ENCODE assay signal across 8 mouse cellular contexts in the genomic region with DNA sequence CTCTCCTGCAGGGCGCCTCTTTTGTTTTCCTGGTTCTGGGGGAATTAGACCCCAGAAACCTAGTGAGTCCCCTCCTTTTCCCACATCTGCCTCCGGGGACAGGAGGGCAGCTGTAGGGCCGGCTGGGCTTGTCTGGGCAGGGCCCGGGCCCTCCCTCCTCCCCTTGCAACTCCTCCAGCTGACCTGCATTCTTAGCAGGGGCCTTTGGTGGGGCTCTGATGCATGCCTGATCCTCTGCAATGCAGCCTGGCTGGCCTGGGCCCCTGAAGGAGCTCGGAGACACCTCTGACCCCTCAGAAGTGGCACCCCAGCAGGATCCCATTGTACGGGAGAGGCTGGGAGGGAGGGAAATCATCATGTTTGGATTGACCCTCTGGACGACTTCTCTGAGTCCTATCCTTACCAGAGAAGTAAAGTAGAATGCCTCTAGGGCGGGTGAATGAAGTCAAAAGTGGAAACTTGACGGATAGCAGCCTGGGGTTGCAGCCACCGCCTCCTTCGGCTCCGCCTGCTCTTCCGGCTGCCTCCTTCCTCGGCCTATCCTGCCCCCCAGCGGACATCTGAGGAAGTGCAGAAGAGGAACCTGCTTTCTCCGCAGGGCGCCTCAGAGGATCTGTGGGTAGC. TPM values are rescaled to one million over a fixed set of nuclear protein-coding genes. Genes with fewer than 3 reads are reported as not detected.
DNase-seq lines count a peak whose midpoint lies in the region; ATAC-seq and TF ChIP-seq lines count a peak whose summit lies in the region.

No protein-coding gene starts in this region.

- TF ChIP-seq EP300 in stomach, postnatal 0 days (optimal IDR thresholded peaks at IDR 0.05) = no peak

- ATAC-seq in heart, embryonic 16.5 days (replicated peaks; ENCODE audit: extremely low read depth, insufficient read depth, low FRiP score) = peak; percentile 47; the same call in 1 of the 2 replicates
- ATAC-seq in liver, embryonic 15.5 days (ENCODE audit: insufficient read depth) = no peak
- ATAC-seq in neural tube, embryonic 11.5 days (ENCODE audit: insufficient read depth, low FRiP score, low TSS enrichment) = peak; percentile 30; the same call in 1 of the 2 replicates
- ATAC-seq in stomach, postnatal 0 days (ENCODE audit: low FRiP score, low TSS enrichment) = peak; percentile 39

- peak; percentile 87 to 94 for DNase-seq in CD8-positive naive resting alpha-beta T cell, adult 2 months (ENCODE audit: low read depth in 2 of 2, low spot score in 2 of 2)
- DNase-seq in c-Kit-positive CD71-negative TER-119-negative erythroid progenitor cells, embryonic 14.5 days (ENCODE audit: low read depth) = peak; percentile 86
- peak; percentile 90 for DNase-seq in forebrain, embryonic 10.5 days (ENCODE audit: extremely low spot score, low spot score)
- DNase-seq in kidney, postnatal 25 days = peak; percentile 89 to 91
- DNase-seq in neural tube, embryonic 11.5 days (ENCODE audit: low spot score) = peak; percentile 91
- DNase-seq in stomach, postnatal 0 days (ENCODE audit: low spot score) = peak; percentile 89

- H3K9me3 ChIP-seq in forebrain, embryonic 10.5 days = no peaks in the 10 kb centered on the region
- no peaks in the 10 kb centered on the region for H3K9me3 ChIP-seq in heart, embryonic 16.5 days (replicated peaks; ENCODE audit: control insufficient read depth, low read length)
- H3K9me3 ChIP-seq in liver, embryonic 15.5 days (replicated peaks) = no peaks in the 10 kb centered on the region
- no peaks in the 10 kb centered on the region for H3K9me3 ChIP-seq in neural tube, embryonic 11.5 days (ENCODE audit: control insufficient read depth, low read length)
- no peaks in the 10 kb centered on the region for H3K9me3 ChIP-seq in stomach, postnatal 0 days (ENCODE audit: control insufficient read depth, low read length)

- peaks cover 50% of the 10 kb centered on the region for H3K27me3 ChIP-seq in forebrain, embryonic 10.5 days (ENCODE audit: poor library complexity, severe bottlenecking)
- H3K27me3 ChIP-seq in heart, embryonic 16.5 days (ENCODE audit: control insufficient read depth, insufficient read depth, low read length) = peaks cover 38% of the 10 kb centered on the region
- H3K27me3 ChIP-seq in liver, embryonic 15.5 days = peaks cover 50% of the 10 kb centered on the region
- H3K27me3 ChIP-seq in neural tube, embryonic 11.5 days (ENCODE audit: control insufficient read depth, insufficient read depth, low read length) = peaks cover 30% of the 10 kb centered on the region
- H3K27me3 ChIP-seq in stomach, postnatal 0 days (ENCODE audit: control insufficient read depth, insufficient read depth, low read length) = no peaks in the 10 kb centered on the region; the same call in 1 of the 2 replicates

- 1% methylated on average over 17 of the region's 17 CpGs for WGBS in forebrain, embryonic 10.5 days
- 4% methylated on average over 17 of the region's 17 CpGs for WGBS in heart, embryonic 16.5 days
- WGBS in liver, embryonic 15.5 days (ENCODE audit: insufficient replicate concordance) = 9% methylated on average over 17 of the region's 17 CpGs
- under 1% methylated on average over 17 of the region's 17 CpGs for WGBS in neural tube, embryonic 11.5 days
- WGBS in stomach, postnatal 0 days = 5% methylated on average over 17 of the region's 17 CpGs

- H3K36me3 ChIP-seq in forebrain, embryonic 10.5 days (replicated peaks) = no peaks in the 10 kb centered on the region
- no peaks in the 10 kb centered on the region for H3K36me3 ChIP-seq in heart, embryonic 16.5 days (ENCODE audit: control insufficient read depth, insufficient read depth)
- no peaks in the 10 kb centered on the region for H3K36me3 ChIP-seq in liver, embryonic 15.5 days (replicated peaks)
- H3K36me3 ChIP-seq in neural tube, embryonic 11.5 days (ENCODE audit: control insufficient read depth, insufficient read depth, low read length) = no peaks in the 10 kb centered on the region
- no peaks in the 10 kb centered on the region for H3K36me3 ChIP-seq in stomach, postnatal 0 days (ENCODE audit: control insufficient read depth, insufficient read depth, low read length)

- TF ChIP-seq CTCF in stomach, postnatal 0 days (IDR thresholded peaks at IDR 0.05; ENCODE audit: low read depth) = peak; percentile 98

- peak overlapping the region; percentile 73 for H3K9ac ChIP-seq in heart, embryonic 16.5 days (ENCODE audit: low read length)
- H3K9ac ChIP-seq in liver, embryonic 15.5 days = peak overlapping the region; percentile 37; the same call in 1 of the 2 replicates
- H3K9ac ChIP-seq in neural tube, embryonic 11.5 days (ENCODE audit: low read length) = peak overlapping the region; percentile 57; the same call in 1 of the 2 replicates
- H3K9ac ChIP-seq in stomach, postnatal 0 days (ENCODE audit: low read length) = peak overlapping the region; percentile 57

- peaks cover 75% of the 10 kb centered on the region for H3K4me1 ChIP-seq in forebrain, embryonic 10.5 days
- peaks cover 22% of the 10 kb centered on the region for H3K4me1 ChIP-seq in heart, embryonic 16.5 days (ENCODE audit: control insufficient read depth, insufficient read depth, low read length)
- peaks cover 41% of the 10 kb centered on the region for H3K4me1 ChIP-seq in liver, embryonic 15.5 days (replicated peaks)
- peaks cover 17% of the 10 kb centered on the region for H3K4me1 ChIP-seq in neural tube, embryonic 11.5 days (ENCODE audit: control insufficient read depth, insufficient read depth, low read length)
- 0 out of 2 replicates have a peak, but pooled peaks cover 8% of the 10 kb centered on the region for H3K4me1 ChIP-seq in stomach, postnatal 0 days (replicated peaks; ENCODE audit: control insufficient read depth, insufficient read depth)

- peak overlapping the region; percentile 87 for H3K27ac ChIP-seq in forebrain, embryonic 10.5 days
- H3K27ac ChIP-seq in heart, embryonic 16.5 days (ENCODE audit: low read length) = peak overlapping the region; percentile 56
- no peak overlapping the region; the same call in 1 of the 2 replicates for H3K27ac ChIP-seq in liver, embryonic 15.5 days (replicated peaks)
- H3K27ac ChIP-seq in neural tube, embryonic 11.5 days (ENCODE audit: low read depth, low read length) = 0 out of 2 replicates have a peak overlapping the region, but pooled peaks have one; percentile 27
- H3K27ac ChIP-seq in stomach, postnatal 0 days (replicated peaks) = peak overlapping the region; percentile 81

- H3K4me2 ChIP-seq in heart, embryonic 16.5 days (ENCODE audit: low read depth, low read length) = peak overlapping the region; percentile 63
- H3K4me2 ChIP-seq in liver, embryonic 15.5 days = peak overlapping the region; percentile 65
- H3K4me2 ChIP-seq in neural tube, embryonic 11.5 days (ENCODE audit: low read depth) = peak overlapping the region; percentile 55
- peak overlapping the region; percentile 55 for H3K4me2 ChIP-seq in stomach, postnatal 0 days (replicated peaks; ENCODE audit: low read depth)

- H3K4me3 ChIP-seq in forebrain, embryonic 10.5 days = peak overlapping the region; percentile 45
- peak overlapping the region; percentile 38 for H3K4me3 ChIP-seq in heart, embryonic 16.5 days (ENCODE audit: low read length)
- H3K4me3 ChIP-seq in liver, embryonic 15.5 days (replicated peaks) = peak overlapping the region; percentile 33; the same call in 1 of the 2 replicates
- peak overlapping the region; percentile 23 for H3K4me3 ChIP-seq in neural tube, embryonic 11.5 days (ENCODE audit: low read depth, low read length)
- H3K4me3 ChIP-seq in stomach, postnatal 0 days (ENCODE audit: low read depth, low read length) = peak overlapping the region; percentile 23

RNA-seq across cellular contexts. Expression of gene Scrn2, which starts 3.9 kb away (rescaled TPM):
- polyA plus RNA-seq in forebrain, embryonic 10.5 days (2016; fragmentation: Nextera tagmentation; extraction: Ambion mirVana) = 44.1 and 44.6 TPM in 2 replicates
- polyA plus RNA-seq in heart, embryonic 16.5 days (2015; fragmentation: Nextera tagmentation; extraction: Ambion mirVana) = 19.1 and 20.4 TPM in 2 replicates
- 11.8 and 13.2 TPM in 2 replicates for polyA plus RNA-seq in liver, embryonic 15.5 days (2015; fragmentation: Nextera tagmentation; extraction: Ambion mirVana)
- polyA plus RNA-seq in neural tube, embryonic 11.5 days (2014; fragmentation: Nextera tagmentation; extraction: Ambion mirVana) = 20.9 and 26.5 TPM in 2 replicates
- polyA plus RNA-seq in stomach, postnatal 0 days (2015; fragmentation: Nextera tagmentation; extraction: Ambion mirVana) = 11.8 and 12.5 TPM in 2 replicates

RNA-seq across cellular contexts. Expression of gene Sp6, which starts 12.6 kb away (rescaled TPM):
- polyA plus RNA-seq in forebrain, embryonic 10.5 days (2016; fragmentation: Nextera tagmentation; extraction: Ambion mirVana) = 1.8 and 2.1 TPM in 2 replicates
- polyA plus RNA-seq in heart, embryonic 16.5 days (2015; fragmentation: Nextera tagmentation; extraction: Ambion mirVana) = 0.21 TPM in 1 of 2 replicates, not detected in the other
- polyA plus RNA-seq in liver, embryonic 15.5 days (2015; fragmentation: Nextera tagmentation; extraction: Ambion mirVana) = 0.03 and 0.05 TPM in 2 replicates
- 0.09 and 0.20 TPM in 2 replicates for polyA plus RNA-seq in neural tube, embryonic 11.5 days (2014; fragmentation: Nextera tagmentation; extraction: Ambion mirVana)
- 21.2 and 22.0 TPM in 2 replicates for polyA plus RNA-seq in stomach, postnatal 0 days (2015; fragmentation: Nextera tagmentation; extraction: Ambion mirVana)

RNA-seq across cellular contexts. Expression of gene Lrrc46, which starts 15.4 kb away (rescaled TPM):
- 2.6 and 2.7 TPM in 2 replicates for polyA plus RNA-seq in forebrain, embryonic 10.5 days (2016; fragmentation: Nextera tagmentation; extraction: Ambion mirVana)
- polyA plus RNA-seq in heart, embryonic 16.5 days (2015; fragmentation: Nextera tagmentation; extraction: Ambion mirVana) = 1.1 and 2.0 TPM in 2 replicates
- polyA plus RNA-seq in liver, embryonic 15.5 days (2015; fragmentation: Nextera tagmentation; extraction: Ambion mirVana) = 0.08 and 0.54 TPM in 2 replicates
- polyA plus RNA-seq in neural tube, embryonic 11.5 days (2014; fragmentation: Nextera tagmentation; extraction: Ambion mirVana) = 2.7 and 3.1 TPM in 2 replicates
- 0.36 and 0.45 TPM in 2 replicates for polyA plus RNA-seq in stomach, postnatal 0 days (2015; fragmentation: Nextera tagmentation; extraction: Ambion mirVana)

RNA-seq across cellular contexts. Expression of gene Mrpl10, which starts 15.5 kb away (rescaled TPM):
- polyA plus RNA-seq in forebrain, embryonic 10.5 days (2016; fragmentation: Nextera tagmentation; extraction: Ambion mirVana) = 84.6 and 88.3 TPM in 2 replicates
- polyA plus RNA-seq in heart, embryonic 16.5 days (2015; fragmentation: Nextera tagmentation; extraction: Ambion mirVana) = 66.9 and 67.5 TPM in 2 replicates
- polyA plus RNA-seq in liver, embryonic 15.5 days (2015; fragmentation: Nextera tagmentation; extraction: Ambion mirVana) = 34.0 and 34.6 TPM in 2 replicates
- 75.8 and 78.7 TPM in 2 replicates for polyA plus RNA-seq in neural tube, embryonic 11.5 days (2014; fragmentation: Nextera tagmentation; extraction: Ambion mirVana)
- 56.3 and 60.8 TPM in 2 replicates for polyA plus RNA-seq in stomach, postnatal 0 days (2015; fragmentation: Nextera tagmentation; extraction: Ambion mirVana)

RNA-seq across cellular contexts. Expression of gene Osbpl7, which starts 24.6 kb away (rescaled TPM):
- 8.4 and 8.9 TPM in 2 replicates for polyA plus RNA-seq in forebrain, embryonic 10.5 days (2016; fragmentation: Nextera tagmentation; extraction: Ambion mirVana)
- polyA plus RNA-seq in heart, embryonic 16.5 days (2015; fragmentation: Nextera tagmentation; extraction: Ambion mirVana) = 5.5 and 5.6 TPM in 2 replicates
- polyA plus RNA-seq in liver, embryonic 15.5 days (2015; fragmentation: Nextera tagmentation; extraction: Ambion mirVana) = 2.3 and 2.9 TPM in 2 replicates
- 5.3 and 7.2 TPM in 2 replicates for polyA plus RNA-seq in neural tube, embryonic 11.5 days (2014; fragmentation: Nextera tagmentation; extraction: Ambion mirVana)
- polyA plus RNA-seq in stomach, postnatal 0 days (2015; fragmentation: Nextera tagmentation; extraction: Ambion mirVana) = 7.5 and 8.6 TPM in 2 replicates
